Mouse (Mus musculus) neutrophil, adult 5-6 weeks (primary cell): ENCODE data around the gene Stk24. TPM values are rescaled to one million over a fixed set of nuclear protein-coding genes. Genes with fewer than 3 reads are reported as not detected.

Experiments used
- ATAC-seq: fragments of 151-379, 151-347 bp; 2 replicates; pipeline ENCODE4 v1.8.0; 2017; ENCODE audit warnings: mild to moderate bottlenecking, moderate TSS enrichment; ENCODE audit not compliant: insufficient number of reproducible peaks, poor library complexity, low FRiP score, severe bottlenecking; ENCODE audit errors: extremely low read depth
- total RNA-seq: library from RNA; stranded (forward); fragments of 200-1000 nt; gene quantifications from 2 replicates; pipeline ENCODE4 v1.2.3, GENCODE M21; 2017

The Stk24 gene
- total RNA-seq, 1 experiment from 2014 or later = 162 TPM

DNA sequence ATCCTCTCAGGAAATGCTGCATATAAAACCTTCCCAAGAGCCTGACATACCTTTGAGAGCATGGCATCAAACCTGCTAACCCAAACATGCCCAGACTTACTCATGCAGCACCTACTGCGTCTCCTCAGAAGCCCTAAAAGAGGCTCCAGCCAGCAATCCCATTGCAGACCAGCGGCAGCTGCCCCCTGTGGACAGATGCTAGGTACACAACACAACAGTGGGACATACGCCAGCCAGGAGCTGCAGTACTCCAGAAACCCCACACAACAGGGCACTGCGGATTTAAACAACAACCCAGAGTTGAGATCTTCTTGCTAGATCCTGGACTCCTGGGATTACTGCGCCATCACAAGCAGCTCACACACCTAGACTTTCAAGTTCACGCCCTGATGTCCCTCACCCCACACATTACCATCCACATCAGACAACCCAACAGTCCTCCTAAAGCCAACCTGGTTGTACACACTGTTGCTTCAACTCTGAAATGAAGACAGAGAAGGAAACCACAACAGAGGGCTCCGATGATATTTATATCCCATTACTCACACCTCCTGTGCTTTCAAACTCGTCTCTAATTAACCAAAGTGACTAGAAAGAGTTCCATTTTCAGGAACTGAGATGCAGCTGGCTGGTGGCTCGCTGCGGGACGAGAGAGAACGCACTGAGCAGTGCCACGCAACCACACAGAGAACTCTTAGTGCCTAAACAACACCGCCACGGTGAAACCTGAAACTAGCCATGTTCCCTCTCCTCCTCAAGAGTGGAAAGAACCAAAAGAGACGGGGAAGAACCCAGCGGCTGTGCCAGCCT lies 55.1 kb downstream of the Stk24 start:
- ATAC-seq = peak; percentile 70

DNA sequence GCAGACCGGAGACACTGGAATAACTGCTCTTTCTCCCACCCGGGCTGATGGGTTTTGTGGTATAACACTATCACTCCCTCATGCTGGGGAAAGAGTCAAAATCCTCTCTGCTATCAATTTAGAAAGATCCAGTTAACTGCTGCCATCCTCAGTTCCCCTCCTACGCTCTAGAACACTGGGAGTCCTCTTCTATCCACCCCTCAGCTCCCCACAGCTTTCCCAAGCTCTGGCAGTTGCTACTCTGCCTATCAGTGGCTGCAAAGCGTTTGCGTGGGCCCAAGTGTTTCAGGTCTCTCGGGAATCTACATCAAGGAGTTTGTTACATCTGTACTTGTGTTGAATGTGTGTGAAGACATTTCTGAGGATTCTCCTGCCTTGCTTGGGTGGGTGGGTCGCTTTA lies 57.2 kb downstream of the Stk24 start:
- no peak for ATAC-seq

DNA sequence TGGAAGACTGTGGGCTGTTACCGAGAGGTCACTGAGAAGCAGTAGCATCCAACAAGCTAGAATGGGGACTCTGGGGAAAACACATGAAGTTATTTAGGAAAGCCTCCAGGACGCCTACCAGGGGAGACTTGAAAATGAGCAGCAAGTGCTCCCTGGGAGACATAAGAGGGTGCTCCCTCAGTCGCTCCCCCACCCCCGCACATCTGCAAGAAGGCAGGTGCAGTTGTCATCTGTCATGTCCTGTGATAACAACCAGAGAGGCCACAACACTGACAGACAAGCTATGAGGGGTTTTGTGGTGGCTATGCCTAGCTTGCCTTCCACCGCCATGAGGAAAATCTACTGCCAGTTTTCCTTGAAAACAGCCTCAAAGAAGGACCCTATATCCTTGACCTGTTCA lies 57.7 kb downstream of the Stk24 start:
- ATAC-seq = no peak

DNA sequence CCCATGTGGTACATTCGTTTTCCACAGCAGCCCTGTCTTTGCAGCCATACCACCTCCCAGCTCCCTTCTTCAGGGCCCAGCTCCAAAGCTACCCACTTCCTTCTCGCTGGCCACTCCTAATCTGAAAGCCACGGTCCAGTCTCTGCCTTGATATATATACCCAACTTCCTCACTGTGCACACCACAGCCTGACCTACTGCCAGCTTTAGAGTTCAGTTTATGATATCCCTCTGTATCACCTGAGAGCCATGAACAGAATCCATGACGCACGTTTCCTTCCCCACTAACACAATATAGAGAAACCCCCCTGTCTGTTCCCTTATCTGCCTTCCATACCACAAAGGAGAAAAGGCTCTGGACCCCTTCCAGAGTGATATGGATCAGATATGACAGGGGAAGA lies 61.4 kb downstream of the Stk24 start:
- ATAC-seq = peak; percentile 58

DNA sequence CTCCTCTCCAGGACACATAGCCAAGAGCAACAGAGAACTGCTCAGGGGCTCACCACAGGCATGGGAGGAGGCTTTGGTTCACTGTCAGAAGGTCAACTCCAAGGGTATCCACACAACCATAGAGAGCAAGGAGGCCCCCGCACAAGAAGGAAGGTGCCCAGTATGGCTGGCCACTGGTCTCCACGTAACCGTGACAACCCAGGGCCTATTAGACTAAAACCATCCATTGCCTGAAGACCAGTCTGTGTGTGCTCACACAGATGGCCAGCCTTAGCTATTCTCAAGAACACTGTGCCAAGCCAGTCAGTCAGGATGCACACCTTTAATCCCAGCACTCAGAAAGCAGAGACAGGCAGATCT lies 62.5 kb downstream of the Stk24 start:
- no peak for ATAC-seq

DNA sequence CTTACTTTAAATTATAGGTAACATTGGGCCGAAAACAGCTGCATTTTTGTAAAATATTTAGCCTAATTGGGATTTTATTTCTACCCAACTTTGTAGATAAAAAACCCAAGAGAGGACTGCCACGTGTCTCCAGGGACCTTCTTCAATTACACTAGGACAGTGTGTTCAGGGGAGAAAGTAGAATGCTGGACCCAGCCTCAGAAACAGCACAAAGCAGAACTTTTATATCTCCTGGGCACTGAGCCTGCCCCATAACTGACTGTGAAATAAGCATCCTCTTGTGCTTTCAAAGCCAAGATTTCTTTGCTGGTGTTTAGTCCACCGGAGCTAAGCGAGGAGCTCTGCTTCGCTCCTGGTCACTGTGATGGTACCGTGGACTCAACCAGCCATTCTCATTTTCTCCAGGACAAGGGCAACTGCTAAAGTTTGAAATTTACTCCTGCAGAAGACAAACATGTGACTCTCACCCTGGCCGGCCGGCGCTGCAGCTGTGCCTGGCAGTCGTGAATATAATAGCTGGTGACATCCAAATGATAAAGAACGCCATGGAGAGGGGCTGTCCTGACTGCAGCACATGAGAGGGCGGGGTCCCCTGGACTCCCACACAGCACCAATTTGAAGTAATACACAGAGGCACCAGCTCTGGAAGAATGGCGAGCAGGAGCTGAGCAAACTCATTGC lies 63.0 kb downstream of the Stk24 start:
- no peak for ATAC-seq

DNA sequence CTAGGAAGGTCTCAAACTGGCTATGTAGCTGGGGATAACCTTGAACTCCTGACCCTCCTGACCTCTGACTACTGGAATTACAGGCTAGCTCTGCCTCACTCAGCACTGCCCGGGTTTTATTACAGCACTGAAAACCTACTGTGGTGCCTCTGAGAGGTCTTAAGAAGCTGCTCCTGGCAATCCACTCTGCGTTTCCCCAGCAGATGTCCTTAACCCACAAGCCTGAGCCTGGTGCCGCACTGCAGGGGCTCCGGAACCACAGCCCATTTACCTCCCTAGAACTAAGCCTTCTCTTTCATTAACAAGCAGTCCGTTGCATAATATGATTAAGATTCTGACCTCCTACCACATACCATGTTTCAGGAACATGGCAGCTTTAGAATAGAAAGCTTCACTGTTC lies 63.7 kb downstream of the Stk24 start:
- no peak for ATAC-seq

DNA sequence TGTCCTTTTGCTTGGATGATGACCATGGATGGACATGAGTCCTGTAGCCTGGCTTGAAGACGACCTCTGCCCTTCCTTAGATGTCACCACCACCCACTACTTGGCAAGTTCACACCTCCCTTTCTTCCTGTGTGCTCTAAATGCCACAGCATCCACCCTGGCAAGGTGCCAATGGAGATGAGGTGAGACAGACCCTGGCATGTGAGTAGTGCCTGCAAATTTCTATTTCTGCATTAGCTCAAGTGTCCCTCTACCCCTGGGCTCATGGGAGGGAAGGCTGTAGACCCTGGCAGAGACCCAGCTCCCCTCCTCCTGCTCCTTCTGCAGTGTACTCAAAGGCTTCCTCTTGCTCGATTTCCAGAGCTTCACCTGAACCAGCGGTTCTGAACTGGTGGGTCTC lies 64.9 kb downstream of the Stk24 start:
- ATAC-seq = no peak

DNA sequence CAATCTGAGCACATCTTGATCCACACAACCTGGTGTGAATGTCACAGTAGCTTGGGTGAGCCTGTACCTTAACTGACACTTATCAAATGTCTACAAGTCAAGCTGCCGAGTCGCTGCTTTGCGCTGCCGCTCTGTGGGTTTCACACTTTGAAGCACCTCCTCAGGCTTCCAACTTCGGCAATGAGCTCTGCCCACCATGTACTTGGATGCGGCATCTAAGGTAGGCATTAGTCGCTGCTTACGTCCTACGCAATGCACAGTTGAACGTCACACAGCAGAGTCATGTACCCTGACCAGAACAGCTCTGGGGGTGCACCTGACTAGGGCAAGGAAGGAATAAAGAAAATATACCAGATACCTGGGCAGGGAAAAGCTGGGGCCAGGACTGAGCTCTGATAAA lies 66.5 kb downstream of the Stk24 start:
- no peak for ATAC-seq

DNA sequence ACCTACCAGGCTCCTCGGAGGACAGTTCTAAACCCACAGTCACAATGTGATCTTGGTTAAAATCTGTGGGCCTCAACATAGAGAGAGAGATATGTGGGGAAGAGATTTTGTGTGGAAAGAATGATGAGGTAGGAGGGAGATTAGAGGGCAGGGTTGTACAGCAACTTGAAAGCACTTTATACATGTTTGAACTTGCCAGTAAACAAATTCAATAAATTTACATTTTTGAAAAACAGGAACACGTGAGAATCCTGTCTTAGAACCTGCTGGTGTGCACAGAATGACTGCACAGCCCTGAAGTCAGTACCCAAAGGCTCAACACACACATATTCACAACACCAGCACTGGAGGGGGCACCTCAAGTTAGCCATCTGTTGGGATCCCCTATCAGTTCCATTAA lies 68.7 kb downstream of the Stk24 start:
- ATAC-seq = no peak

DNA sequence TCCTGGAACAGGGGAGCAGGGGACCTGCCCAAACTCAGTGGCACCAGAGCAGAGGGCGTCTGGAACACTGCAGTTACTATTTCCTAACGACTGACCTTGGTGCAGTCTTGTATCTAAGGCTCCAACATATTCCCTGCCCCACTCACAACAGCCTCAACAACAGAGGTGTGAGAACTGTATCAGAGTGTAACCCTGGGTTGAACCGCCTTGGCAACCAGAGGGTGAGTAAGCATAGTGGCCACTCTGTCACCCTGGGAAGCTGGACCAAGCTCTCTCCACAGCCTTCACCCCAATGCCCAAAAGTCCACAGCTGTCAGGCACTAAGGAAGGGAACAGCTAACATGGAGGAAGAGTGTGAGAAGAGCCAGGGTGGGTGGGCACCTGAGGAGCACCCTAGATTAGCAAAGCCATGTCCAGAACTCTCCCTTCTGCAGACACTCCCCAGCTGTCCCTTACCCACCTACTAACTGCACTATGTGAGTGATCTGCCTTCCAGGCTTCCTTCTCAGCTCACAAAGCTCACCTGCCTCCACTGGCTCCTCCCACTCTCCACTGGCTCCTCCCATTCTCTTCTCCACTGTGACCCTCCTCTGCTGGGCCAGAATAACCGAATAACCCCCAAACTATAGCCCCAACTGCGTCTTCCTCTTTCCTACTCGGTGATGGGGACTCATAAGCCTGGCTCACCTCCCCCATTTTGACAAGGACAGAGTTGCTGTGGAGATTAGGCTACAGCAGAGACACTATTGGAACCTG lies 69.3 kb downstream of the Stk24 start:
- ATAC-seq = peak; percentile 6; the same call in 1 of the 2 replicates

DNA sequence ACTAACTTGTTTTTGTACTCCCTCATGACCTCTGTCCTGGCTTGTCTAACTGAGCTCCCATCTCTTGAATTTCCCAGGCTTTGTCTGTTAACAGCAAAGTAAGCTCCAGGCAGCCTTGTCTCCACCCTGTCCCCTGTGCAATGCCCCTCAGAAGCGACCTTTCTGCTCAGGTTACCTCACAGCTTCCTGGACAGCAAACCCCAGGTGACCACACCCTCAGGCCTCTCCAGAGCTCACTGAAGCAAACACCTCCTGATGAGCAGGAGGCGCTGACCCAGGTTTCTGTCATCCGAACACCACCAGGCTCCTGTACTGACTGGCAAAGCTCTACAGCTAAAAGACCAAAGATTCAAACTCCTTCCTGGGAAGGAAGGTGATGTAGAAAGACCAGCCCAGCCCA lies 69.9 kb downstream of the Stk24 start:
- no peak for ATAC-seq

DNA sequence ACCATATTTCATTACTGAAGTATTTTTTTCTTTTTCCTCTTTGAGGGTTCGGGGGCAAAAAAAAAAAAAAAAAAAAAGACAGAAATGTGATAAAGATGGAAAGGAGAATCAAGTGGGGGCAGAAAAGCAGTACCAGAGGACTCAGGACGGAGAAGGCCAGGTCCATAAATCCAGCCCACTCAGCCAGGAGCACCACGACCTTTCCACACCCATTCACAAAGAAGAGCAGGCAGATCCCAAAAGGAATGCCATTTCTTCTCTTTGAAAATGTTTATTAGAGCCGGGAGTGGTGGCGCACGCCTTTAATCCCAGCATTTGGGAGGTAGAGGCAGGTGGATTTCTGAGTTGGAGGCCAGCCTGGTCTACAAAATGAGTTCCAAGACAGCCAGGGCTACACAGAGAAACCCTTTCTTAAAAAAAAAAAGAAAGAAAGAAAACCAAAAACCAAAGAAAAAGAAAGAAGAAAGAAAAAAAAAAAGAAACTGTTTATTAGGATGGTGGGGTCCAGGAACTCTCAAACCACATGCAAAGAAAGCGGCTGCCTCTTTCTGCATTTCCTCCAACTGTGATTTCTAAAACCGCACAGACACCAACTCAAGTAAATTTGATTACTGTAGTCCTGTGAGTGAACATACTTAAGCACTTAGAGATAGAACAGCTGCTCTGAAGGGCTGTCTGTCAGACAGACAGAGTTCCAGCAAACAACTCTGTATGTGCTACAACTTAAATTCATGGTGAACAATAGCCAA lies 74.3 kb downstream of the Stk24 start:
- no peak for ATAC-seq

DNA sequence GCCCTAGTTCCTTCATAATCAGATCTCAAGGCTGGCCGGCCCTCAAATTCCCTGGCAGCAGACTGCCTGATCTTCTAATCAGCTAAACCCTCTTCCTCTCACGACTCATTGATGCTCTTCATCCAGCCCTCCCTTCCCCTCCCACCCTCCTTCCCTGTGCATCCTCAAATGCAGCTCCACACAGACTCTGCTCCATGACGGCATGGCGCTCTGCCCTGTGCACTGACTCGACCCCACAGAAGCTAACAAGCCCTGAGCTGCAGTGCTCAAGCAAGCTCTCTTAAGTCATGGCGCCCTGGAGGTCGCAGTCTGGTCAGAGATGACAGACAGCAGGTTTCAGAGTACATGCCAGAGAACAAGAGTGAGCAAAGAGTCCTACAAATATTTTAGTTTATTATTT lies 75.3 kb downstream of the Stk24 start:
- no peak for ATAC-seq

DNA sequence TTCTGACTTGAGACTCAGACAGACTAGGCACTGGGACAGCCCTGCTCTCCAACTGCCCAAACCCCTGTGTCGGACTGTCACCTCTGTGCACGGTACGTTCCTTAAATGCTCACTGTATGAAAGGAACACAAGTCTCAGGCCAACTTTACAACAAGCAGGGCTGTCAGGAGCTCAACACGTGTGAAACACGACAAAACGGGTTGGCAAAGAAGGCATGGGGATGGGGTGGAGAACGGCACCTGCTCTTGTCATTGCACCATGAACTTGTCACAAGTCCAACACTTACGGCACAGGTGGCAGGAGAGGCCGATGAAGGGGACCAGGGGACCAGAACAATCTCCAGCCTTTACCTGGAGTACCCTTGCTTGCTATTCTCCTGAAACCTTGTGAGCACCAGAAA lies 80.7 kb downstream of the Stk24 start:
- no peak for ATAC-seq

DNA sequence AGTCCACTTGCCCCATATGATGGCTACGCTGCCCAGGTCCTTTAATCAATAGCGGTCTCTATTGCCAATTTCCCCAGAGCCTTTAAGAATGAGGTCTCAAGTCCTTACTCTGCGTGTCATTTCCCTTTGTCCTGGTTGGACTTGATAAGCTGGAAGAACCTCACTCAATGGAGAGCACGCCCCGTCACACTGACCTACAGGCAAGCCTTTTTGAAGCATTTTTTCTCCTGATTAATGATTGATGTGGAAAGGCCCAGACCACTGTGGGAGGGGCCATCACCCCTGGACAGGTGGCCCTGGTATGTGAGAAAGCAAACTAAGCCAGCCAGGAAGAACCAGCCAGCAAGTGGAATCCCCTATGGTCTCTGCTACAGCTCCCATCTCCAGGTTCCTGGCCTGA lies 81.3 kb downstream of the Stk24 start:
- no peak for ATAC-seq

DNA sequence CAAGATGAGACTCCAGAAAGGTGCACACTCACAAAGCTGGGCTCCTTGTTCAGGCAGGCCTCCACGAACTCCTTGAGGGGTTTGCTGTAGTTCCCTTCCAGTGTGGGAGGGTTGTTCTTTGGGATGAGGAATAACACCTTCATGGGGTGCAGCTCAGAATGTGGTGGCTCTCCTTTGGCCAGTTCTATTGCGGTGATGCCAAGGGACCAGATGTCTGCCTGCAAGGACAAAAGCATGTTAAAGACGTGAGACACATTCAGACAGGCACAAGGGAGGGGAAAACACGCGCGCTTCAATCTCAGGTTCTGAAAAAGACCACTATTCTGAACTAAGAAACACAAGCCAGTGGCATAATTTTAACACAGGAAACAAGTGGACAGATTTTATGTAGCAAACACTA lies 82.7 kb downstream of the Stk24 start:
- no peak for ATAC-seq

DNA sequence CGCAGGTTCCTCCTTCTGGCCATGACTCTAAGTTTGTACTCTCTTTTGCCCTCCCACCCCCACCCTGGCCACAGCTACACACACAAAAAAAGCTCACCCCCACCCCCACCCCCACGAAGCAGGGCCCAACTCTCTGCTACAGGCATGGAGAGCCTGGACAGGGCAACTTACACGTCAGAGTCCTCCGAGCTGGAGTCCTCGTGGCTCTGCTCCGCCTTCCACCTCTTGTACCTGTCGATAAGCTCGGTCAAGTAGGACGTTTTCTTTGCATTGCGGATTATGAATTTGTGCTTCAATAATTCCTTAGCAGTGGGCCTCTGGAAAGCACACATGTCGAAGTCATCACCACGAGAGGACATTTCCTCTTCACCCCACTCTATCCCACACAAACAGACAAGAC lies 85.3 kb downstream of the Stk24 start:
- no peak for ATAC-seq

DNA sequence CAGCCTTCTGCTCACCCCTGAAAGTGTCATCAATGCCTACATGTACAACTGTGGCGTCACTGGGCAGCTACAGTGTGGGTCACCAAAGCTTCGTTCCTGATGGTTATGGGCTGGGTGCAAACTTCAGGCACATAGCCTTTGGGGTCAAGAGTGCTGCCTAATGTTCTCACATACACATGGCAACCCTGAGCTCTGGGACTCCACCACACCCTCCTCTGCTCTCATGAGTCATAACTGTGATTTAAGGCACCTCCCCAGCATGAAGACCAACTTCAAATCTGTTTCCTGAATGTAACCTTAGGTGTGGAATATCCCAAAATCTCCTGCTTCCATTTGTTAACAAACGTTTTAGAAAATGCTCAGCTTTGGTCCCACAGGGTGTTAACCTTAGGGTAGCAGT lies 87.4 kb downstream of the Stk24 start:
- no peak for ATAC-seq
